Mouse (Mus musculus) neural tube, embryonic 14.5 days (tissue): ENCODE data around the gene Pard3b. TPM values are rescaled to one million over a fixed set of nuclear protein-coding genes. Genes with fewer than 3 reads are reported as not detected.
A peak's percentile ranks its signal among the peaks of the same experiment; 100 is the strongest.

Experiments
- ATAC-seq: fragments of 200-750 bp; cut with Nextera tagmentation; 2 replicates; pipeline ENCODE4 v1.8.0; 2017; ENCODE audit warnings: low read depth, mild to moderate bottlenecking, moderate TSS enrichment, moderate library complexity
- H3K27ac ChIP-seq: fragments of 300-500 bp; sonication (generic); 2 replicates; pipeline ENCODE4 v1.5.1; 2014; ENCODE audit warnings: low read depth, mild to moderate bottlenecking, control low read depth, low read length, moderate library complexity, mixed read lengths
- H3K27me3 ChIP-seq: fragments of 300-500 bp; sonication (generic); 2 replicates; pipeline ENCODE4 v1.6.1; 2014; ENCODE audit warnings: low read length; ENCODE audit not compliant: control insufficient read depth, insufficient read depth
- H3K36me3 ChIP-seq: fragments of 300-500 bp; sonication (generic); 2 replicates; pipeline ENCODE4 v1.6.1; 2014; ENCODE audit warnings: low read length, mixed read lengths; ENCODE audit not compliant: control insufficient read depth, insufficient read depth
- H3K4me1 ChIP-seq: fragments of 300-500 bp; sonication (generic); 2 replicates; pipeline ENCODE4 v1.6.1; 2014; ENCODE audit warnings: low read length; ENCODE audit not compliant: control insufficient read depth, insufficient read depth
- H3K4me2 ChIP-seq: fragments of 300-500 bp; sonication (generic); 2 replicates; pipeline ENCODE4 v1.6.1; 2014; ENCODE audit warnings: mild to moderate bottlenecking, low read depth, low read length, control low read depth
- H3K4me3 ChIP-seq: fragments of 300-500 bp; sonication (generic); 2 replicates; pipeline ENCODE4 v1.5.1; 2014; ENCODE audit warnings: low read depth, low read length, control low read depth, mixed read lengths
- H3K9ac ChIP-seq: fragments of 300-500 bp; sonication (generic); replicated peaks from 2 replicates; pipeline ENCODE4 v1.6.1; 2014; ENCODE audit warnings: low read depth, mild to moderate bottlenecking, control low read depth, low read length, mixed read lengths
- H3K9me3 ChIP-seq: fragments of 300-500 bp; sonication (generic); 2 replicates; pipeline ENCODE4 v1.6.1; 2016; ENCODE audit warnings: low read length; ENCODE audit not compliant: control insufficient read depth
- WGBS: fragments of 180-500 bp; shearing (Covaris S2); extraction: QIAGEN DNeasy Blood & Tissue Kit; methylation state at CpG from one replicate; pipeline ENCODE4 v1.1.7; 2014; 5-methylcytosine and 5-hydroxymethylcytosine counted together
- polyA plus RNA-seq: library from polyadenylated mRNA; unstranded; fragments of >200 nt; fragmentation: Nextera tagmentation; extraction: Ambion mirVana; gene quantifications from 2 replicates; pipeline ENCODE4 v1.2.1, GENCODE M21; 2014

The Pard3b gene
- polyA plus RNA-seq, 1 experiment from 2014 or later, result 9.9 TPM

GRCm38 (mm10) chr1:62548953-62549352 is 910.3 kb downstream of the Pard3b start:
- Histone ChIP-seq H3K4me1 (no peaks in the 10 kb centered on the region), H3K27me3 (no peaks in the 10 kb centered on the region), H3K9ac (no peak overlapping the region), H3K4me3 (no peak overlapping the region), H3K4me2 (no peak overlapping the region), H3K36me3 (no peaks in the 10 kb centered on the region), H3K9me3 (no peaks in the 10 kb centered on the region), H3K27ac (no peak overlapping the region)
- WGBS, result 90% methylated on average over 4 of the region's 4 CpGs
- ATAC-seq, result no peak

GRCm38 (mm10) chr1:62550546-62550945 is 911.9 kb downstream of the Pard3b start:
- H3K4me1 ChIP-seq, result no peaks in the 10 kb centered on the region
- H3K9ac ChIP-seq, result no peak overlapping the region
- H3K4me3 ChIP-seq, result no peak overlapping the region
- ATAC-seq, result no peak
- no peaks in the 10 kb centered on the region for H3K27me3 ChIP-seq
- H3K36me3 ChIP-seq, result no peaks in the 10 kb centered on the region
- no peak overlapping the region for H3K4me2 ChIP-seq
- H3K27ac ChIP-seq, result no peak overlapping the region
- H3K9me3 ChIP-seq, result no peaks in the 10 kb centered on the region
- 76% methylated on average over 2 of the region's 2 CpGs for WGBS

GRCm38 (mm10) chr1:62551516-62551915 is 912.9 kb downstream of the Pard3b start:
- no peak for ATAC-seq
- no peak overlapping the region for H3K9ac ChIP-seq
- no peak overlapping the region for H3K4me3 ChIP-seq
- 84% methylated on average over 6 of the region's 6 CpGs for WGBS
- no peak overlapping the region for H3K4me2 ChIP-seq
- H3K4me1 ChIP-seq, result no peaks in the 10 kb centered on the region
- H3K9me3 ChIP-seq, result no peaks in the 10 kb centered on the region
- H3K27me3 ChIP-seq, result no peaks in the 10 kb centered on the region
- no peak overlapping the region for H3K27ac ChIP-seq
- no peaks in the 10 kb centered on the region for H3K36me3 ChIP-seq

- H3K27me3 ChIP-seq, result no peaks in the 10 kb centered on the region
- H3K4me3 ChIP-seq, result no peak overlapping the region
- no peak for ATAC-seq
- no peaks in the 10 kb centered on the region for H3K9me3 ChIP-seq
- no peak overlapping the region for H3K9ac ChIP-seq
- no peaks in the 10 kb centered on the region for H3K4me1 ChIP-seq
- WGBS, result 11% methylated on average over 1 of the region's 1 CpGs
- no peak overlapping the region for H3K27ac ChIP-seq
- no peaks in the 10 kb centered on the region for H3K36me3 ChIP-seq
- no peak overlapping the region for H3K4me2 ChIP-seq
Measured at GRCm38 (mm10) chr1:62555838-62556237, 917.2 kb downstream of the Pard3b start.

- no peak overlapping the region for H3K27ac ChIP-seq
- no peak overlapping the region for H3K4me2 ChIP-seq
- no peaks in the 10 kb centered on the region for H3K27me3 ChIP-seq
- 71% methylated on average over 7 of the region's 7 CpGs for WGBS
- H3K4me1 ChIP-seq, result peaks cover 6% of the 10 kb centered on the region; the same call in 1 of the 2 replicates
- no peaks in the 10 kb centered on the region for H3K36me3 ChIP-seq
- no peak for ATAC-seq
- H3K9ac ChIP-seq, result no peak overlapping the region
- H3K9me3 ChIP-seq, result no peaks in the 10 kb centered on the region
- H3K4me3 ChIP-seq, result no peak overlapping the region
Measured at GRCm38 (mm10) chr1:62562987-62563386, 924.4 kb downstream of the Pard3b start.

GRCm38 (mm10) chr1:62564245-62565119 is 925.9 kb downstream of the Pard3b start:
- H3K27me3 ChIP-seq, result no peaks in the 10 kb centered on the region
- H3K36me3 ChIP-seq, result no peaks in the 10 kb centered on the region
- peak overlapping the region; percentile 3; the same call in 1 of the 2 replicates for H3K4me2 ChIP-seq
- H3K27ac ChIP-seq, result peak overlapping the region; percentile 50; the same call in 1 of the 2 replicates
- no peak overlapping the region; the same call in 1 of the 2 replicates for H3K9ac ChIP-seq
- 25% methylated on average over 13 of the region's 13 CpGs for WGBS
- peaks cover 6% of the 10 kb centered on the region; the same call in 1 of the 2 replicates for H3K4me1 ChIP-seq
- H3K9me3 ChIP-seq, result no peaks in the 10 kb centered on the region
- H3K4me3 ChIP-seq, result no peak overlapping the region
- ATAC-seq, result no peak

- no peak overlapping the region for H3K4me3 ChIP-seq
- peak overlapping the region; percentile 3; the same call in 1 of the 2 replicates for H3K4me2 ChIP-seq
- peaks cover 6% of the 10 kb centered on the region; the same call in 1 of the 2 replicates for H3K4me1 ChIP-seq
- no peak for ATAC-seq
- WGBS, result 59% methylated on average over 9 of the region's 9 CpGs
- no peak overlapping the region; the same call in 1 of the 2 replicates for H3K9ac ChIP-seq
- H3K9me3 ChIP-seq, result no peaks in the 10 kb centered on the region
- no peaks in the 10 kb centered on the region for H3K36me3 ChIP-seq
- no peaks in the 10 kb centered on the region for H3K27me3 ChIP-seq
- H3K27ac ChIP-seq, result peak overlapping the region; percentile 50; the same call in 1 of the 2 replicates
Measured at GRCm38 (mm10) chr1:62565120-62565809, 926.6 kb downstream of the Pard3b start.

- WGBS, result 34% methylated on average over 4 of the region's 4 CpGs
- peaks cover 6% of the 10 kb centered on the region; the same call in 1 of the 2 replicates for H3K4me1 ChIP-seq
- no peak overlapping the region for H3K9ac ChIP-seq
- H3K4me3 ChIP-seq, result no peak overlapping the region
- ATAC-seq, result no peak
- no peaks in the 10 kb centered on the region for H3K27me3 ChIP-seq
- H3K4me2 ChIP-seq, result no peak overlapping the region
- no peaks in the 10 kb centered on the region for H3K9me3 ChIP-seq
- no peaks in the 10 kb centered on the region for H3K36me3 ChIP-seq
- H3K27ac ChIP-seq, result no peak overlapping the region
Measured at GRCm38 (mm10) chr1:62566596-62566995, 928.0 kb downstream of the Pard3b start.
